Mouse (Mus musculus) frontal cortex, postnatal 25 days (tissue): Measurements from ENCODE around the gene Gm37240.
"Not testable (repeated sequence)": the region's sequence is repeated elsewhere in the genome, so short reads cannot be mapped to it uniquely, and the experiment has no call there.

Experiments
- DNase-seq, 2 experiments: peaks; one replicate each; pipeline ENCODE4 v3.0.0; 2022; ENCODE audit warnings: low spot score in 2 of 2

The Gm37240 gene

DNA sequence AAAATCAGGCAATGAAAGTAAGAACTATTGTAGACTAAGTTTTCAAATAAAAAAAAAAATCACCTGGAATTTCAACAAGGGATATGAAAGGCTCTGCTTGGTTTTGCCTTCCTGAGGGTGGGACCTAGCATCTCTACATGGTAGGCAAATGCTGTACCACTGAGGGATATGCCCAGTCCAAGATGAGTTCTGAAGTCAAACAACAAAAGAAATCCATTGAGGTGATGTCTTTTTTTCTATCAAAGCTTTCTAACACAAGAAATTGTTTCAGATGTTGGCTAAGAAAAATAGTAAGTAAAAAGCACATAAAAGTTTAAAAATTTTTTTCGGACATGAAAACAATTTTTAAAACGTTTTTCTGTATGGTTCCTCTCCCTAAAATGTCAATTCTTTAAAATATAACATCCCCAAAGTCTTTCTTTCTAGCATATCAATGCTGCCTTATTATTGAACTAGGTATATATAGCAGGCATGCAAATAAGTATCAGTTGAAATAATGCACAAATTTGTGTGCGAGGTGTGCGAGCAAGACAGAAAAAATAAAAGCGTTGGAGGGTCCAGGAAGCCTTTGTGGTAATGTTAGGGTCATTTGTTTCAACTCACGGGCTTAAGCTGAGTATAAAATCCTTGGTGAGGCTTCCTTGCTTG is 314.0 kb downstream of the Gm37240 start:
- no peak for DNase-seq

DNA sequence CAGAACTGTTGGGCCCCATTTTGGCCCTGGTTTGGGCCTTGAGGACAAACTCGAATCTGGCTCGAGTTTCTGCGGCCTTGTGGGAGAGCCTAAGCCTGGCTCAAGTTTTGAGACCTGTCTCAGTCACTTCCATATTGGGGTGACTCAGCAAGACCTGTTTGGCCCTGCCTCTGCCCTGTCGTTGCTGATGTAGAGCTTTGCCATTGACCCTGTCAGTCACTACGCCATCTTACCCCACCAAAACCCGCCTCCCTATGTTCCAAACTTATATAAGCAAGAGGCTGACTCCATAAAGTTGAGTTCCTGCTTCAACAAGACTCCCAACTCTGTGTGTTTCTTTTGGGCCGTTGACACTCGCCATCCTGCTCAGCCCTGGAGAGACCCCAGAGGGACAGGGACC is 314.8 kb downstream of the Gm37240 start:
- not testable (repeated sequence) for DNase-seq

- peak in 1 of 2 experiments; percentile 55 for DNase-seq
Measured at GRCm38 (mm10) chr3:85571276-85571675, 316.0 kb downstream of the Gm37240 start.

DNA sequence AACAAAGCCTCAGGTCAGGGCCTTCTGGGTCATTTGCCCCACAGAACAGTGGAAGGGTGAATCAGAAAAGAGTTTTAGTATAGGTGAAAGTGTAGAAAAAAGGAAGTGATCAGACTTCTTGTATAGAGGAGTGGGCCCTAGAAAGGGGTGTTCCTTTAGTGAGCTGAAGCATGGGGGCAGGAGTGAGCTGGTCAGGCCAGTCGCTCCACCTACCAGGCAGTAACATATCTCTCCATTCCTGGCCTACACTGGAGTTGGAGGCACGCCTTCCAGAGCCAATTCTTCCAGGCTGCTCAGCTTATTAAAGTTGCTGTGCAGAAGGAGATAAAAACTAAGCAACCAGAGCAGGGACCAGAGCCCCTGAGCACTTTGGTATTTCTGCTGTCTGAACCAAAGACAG is 322.7 kb downstream of the Gm37240 start:
- DNase-seq, result no peak

DNA sequence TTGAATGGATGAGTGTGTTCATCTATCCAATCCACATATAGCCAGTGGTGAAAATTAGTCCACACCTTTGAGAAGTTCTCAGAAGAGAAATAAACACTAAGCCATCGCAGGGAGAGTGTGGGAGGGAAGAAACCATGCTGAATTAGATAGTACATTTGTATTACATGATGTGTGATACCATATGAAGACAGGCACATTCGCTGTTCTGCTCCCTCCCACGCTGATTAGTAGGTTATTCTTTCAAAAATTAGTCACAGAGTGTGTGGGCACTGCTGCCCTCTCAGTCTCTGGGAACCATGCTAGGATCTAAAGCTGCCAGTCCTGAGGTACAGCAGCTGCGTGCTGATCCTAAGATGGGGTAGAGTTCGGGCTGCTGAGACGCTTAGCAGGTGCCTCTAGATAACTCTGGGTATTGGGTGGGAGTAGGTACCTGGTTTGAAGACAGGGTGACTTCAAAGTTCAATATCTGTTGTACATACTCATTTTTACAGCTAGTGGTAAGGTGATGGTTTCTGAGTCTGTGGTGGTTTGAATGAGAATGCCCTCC is 333.5 kb downstream of the Gm37240 start:
- DNase-seq, result no peak

DNA sequence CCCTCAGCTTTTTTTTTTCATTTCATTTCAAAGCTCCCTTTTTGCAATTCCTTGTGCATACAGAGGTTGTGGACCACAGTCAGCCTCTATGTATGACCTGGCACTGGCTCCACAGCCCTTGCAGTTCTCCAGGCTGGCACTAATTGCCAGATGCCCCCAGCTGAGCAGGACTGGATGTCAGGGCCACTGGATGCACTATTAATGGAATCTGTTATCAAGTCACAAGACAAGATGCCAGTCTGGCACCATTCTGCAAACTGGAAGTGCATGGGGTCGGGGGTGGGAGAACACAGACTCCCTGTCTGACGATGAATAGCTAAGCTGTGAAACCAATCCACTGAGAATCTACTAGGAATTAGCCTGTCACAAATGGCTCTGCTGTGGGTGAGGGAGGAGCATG is 336.0 kb downstream of the Gm37240 start:
- no peak for DNase-seq

DNA sequence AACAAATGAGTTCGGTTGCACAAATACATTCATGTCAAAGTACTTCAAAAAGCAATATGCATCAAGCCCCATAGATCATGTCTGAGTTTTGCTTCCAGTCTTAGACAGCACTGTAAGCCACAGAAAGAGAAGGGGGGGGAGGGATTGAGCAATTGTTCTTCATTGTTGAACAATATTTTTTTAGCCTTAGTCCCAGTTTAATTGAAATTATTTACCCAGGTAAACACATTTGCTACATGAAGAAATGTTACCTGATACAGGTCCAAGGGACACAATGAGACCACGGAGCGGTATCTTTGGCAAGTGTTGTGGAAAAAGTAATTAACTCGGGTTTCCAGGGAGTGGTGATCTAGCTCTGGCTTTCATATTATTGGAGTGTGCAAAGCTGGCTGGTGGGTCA is 337.0 kb downstream of the Gm37240 start:
- no peak for DNase-seq

GRCm38 (mm10) chr3:85543652-85544051 is 343.7 kb downstream of the Gm37240 start:
- no peak for DNase-seq

DNA sequence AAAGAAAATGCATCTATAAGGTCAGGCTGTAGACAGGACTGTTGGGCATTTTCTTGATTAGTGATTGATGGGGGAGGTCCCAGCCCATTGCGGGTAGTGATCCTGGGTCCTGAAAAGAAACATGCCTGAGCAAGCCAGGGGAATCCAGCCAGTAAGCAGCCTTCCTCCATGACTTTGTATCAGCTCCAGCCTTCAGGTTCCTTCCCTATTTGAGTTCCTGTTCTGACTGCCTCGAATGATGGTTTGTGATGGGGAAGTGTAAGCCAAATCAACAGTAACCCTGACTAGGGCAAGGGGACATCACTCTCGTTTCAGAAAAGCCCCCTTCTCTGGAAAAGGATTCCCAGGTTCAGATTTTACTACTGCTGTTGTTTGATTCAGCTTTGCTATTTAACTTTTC is 344.6 kb downstream of the Gm37240 start:
- no peak for DNase-seq

DNA sequence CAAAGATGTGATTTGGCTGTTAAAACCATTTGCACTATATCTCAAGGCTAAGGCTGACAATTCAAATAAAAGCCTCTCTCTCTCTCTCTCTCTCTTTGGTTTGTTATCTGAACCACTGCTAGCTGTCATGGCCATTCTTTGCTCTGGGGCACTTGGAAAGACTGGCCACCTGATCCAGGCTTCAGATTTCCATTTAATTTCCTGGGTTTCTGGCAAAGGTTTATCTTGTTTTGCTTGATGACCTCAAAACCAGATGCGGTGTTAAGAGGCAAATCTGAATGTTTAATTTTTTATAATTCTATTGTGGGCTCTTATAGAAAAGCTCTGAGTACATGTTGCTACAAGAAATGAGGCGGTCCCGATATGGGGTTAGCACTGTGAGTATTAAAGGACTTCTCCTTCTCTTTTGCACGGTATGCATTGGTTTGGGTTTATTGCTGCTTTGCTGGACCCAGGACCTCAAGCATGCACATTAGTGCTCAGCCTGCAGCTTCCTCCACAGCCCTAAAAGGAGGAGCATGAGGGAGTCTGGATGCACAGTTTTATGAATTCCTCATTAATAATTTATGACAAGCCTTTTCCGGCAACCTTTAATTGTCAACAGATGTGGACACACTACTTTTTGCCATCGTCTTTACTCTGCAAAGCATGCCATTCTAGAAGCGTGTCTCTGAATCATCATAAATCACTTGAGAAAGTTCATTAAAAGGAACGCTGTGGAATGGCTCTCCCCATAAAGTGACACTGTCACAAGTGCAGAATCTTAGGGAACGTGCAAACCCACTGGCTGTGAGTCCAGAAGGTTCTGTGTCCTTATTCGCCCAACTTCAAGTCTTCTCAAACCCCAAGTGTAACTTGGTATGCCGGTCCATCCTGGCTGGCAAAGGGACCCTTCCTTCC is 351.4 kb downstream of the Gm37240 start:
- no peak for DNase-seq

DNA sequence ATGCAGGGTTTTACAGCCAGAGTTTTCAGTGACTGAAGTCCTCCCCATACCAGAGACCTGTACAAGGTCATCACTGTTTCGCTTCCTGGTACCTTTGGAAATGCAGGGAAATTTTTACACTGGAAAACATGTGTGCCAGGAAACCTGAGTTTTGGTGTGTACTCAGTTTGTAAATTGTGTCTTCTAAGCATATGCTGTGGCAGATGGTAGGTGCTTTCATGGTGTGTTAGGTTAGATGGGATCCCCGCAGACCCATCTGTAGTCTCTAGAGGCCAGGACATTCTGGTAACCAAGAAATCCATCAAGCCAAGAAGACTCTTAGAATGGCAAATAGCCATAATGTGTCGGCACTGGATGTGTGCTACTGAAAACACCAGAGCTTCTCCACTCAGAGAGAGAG is 352.3 kb downstream of the Gm37240 start:
- no peak for DNase-seq

GRCm38 (mm10) chr3:85532376-85532775 is 354.9 kb downstream of the Gm37240 start:
- no peak for DNase-seq

DNA sequence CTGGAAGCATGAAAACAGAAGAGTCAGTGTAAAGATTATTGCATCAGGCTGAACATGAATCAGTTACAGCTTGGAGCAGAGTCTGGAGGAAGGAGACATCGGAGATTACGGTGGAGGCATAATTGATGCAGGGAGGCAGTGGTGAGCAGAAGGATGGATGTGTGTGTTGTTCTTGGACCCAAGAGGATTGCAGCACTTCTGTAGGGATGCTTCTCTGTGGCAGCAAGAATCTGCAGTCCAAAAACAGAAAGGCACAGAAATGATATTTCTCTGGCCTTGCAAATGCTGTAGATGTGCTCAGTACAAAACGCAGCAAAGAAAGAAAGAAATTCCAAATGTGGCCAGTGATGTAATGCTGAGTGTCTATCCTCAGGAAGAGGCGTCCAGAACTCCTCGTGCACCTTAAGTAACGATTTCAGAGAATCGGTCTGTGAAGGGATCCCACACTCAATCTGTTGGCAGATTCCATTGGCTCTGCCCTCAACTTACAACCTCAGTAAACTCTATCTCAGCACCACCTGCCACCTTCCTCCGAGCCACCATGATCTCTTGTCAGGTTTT is 356.6 kb downstream of the Gm37240 start:
- DNase-seq, result no peak

GRCm38 (mm10) chr3:85521311-85521907 is 365.9 kb downstream of the Gm37240 start:
- peak in 1 of 2 experiments; percentile 36 for DNase-seq

- no peak for DNase-seq
Measured at GRCm38 (mm10) chr3:85518668-85519067, 368.6 kb downstream of the Gm37240 start.

DNA sequence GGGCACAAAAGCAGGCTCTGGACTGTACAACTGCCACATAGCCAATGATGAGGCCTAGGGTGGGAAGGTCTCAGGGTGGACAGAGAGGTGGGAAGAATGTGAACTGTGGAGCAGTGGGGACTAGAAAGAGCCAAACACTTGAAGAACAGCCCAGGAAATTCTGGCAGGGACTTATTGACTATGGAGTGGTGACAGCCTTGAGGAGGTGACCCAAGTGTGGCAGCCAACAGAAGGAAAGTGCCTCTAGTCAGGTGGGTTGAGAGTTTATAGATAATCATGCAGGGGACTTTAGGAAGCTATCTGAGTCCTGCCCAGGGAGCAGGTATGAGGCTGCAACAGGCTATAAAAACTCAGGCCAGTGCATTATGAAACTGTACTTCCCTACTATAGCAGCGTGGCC is 369.2 kb downstream of the Gm37240 start:
- DNase-seq, result no peak

GRCm38 (mm10) chr3:85516739-85517396 is 370.4 kb downstream of the Gm37240 start:
- no peak for DNase-seq

GRCm38 (mm10) chr3:85514700-85515099 is 372.6 kb downstream of the Gm37240 start:
- no peak for DNase-seq

- no peak for DNase-seq
Measured at GRCm38 (mm10) chr3:85508717-85509279, 378.5 kb downstream of the Gm37240 start.

GRCm38 (mm10) chr3:85500096-85500495 is 387.2 kb downstream of the Gm37240 start:
- DNase-seq, result no peak

GRCm38 (mm10) chr3:85496146-85496545 is 391.2 kb downstream of the Gm37240 start:
- no peak for DNase-seq
